Mouse (Mus musculus): Measurements from ENCODE around the gene Hist1h4f.
A peak's percentile ranks its signal among the peaks of the same experiment; 100 is the strongest.

The Hist1h4f gene

GRCm38 (mm10) chr13:23532262-23533075 lies 19.0 kb downstream of the Hist1h4f start:
- DNase-seq: no peak

GRCm38 (mm10) chr13:23530901-23531875 lies 20.3 kb downstream of the Hist1h4f start, which contains the start of gene Hist1h4h:
TSS of gene Hist1h4h (plus strand) at chr13:23531050.
- peak; percentile 95 to 97 for DNase-seq

DNA sequence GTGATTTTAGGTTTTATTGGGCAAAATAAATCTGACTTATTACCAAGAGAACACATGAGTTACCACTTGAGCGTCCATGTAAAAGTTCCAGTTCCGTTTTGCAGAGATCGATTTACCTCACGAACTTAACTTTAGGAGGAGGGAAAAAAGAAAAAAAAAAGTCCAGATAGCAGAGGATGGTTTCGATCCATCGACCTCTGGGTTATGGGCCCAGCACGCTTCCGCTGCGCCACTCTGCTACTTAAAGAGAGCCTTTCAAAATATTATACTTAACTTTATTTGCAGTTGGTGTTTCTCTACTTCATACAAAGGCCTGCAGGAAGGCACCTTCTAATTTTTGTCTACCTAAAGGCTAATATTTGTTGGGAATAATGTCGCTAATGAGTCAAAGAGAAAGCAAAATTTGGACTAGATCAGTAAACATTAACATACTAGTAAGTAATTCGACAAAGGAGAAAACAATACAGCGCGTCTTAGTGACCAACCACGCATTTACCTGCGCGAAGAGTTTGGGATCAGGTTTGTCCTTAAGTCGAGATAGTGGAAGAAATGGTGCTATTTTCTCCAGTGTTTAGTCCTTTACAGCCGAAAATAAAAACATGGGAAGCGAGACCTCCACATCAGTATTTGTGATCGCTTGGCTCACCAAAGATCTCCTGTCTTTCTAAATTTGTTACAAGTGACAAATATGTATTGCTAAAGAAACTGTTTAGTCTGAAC lies 21.1 kb downstream of the Hist1h4f start:
- peak; percentile 62 to 77 for DNase-seq

- DNase-seq: no peak
These were observed 21.8 kb downstream of the Hist1h4f start for GRCm38 (mm10) chr13:23529480-23530165.

GRCm38 (mm10) chr13:23529005-23529404 lies 22.4 kb downstream of the Hist1h4f start:
- DNase-seq: no peak

GRCm38 (mm10) chr13:23526312-23526711 lies 25.1 kb downstream of the Hist1h4f start:
- peak; percentile 92 to 93 for DNase-seq

- DNase-seq: peak; percentile 48 to 56
These were observed 25.5 kb downstream of the Hist1h4f start for GRCm38 (mm10) chr13:23525901-23526300.

DNA sequence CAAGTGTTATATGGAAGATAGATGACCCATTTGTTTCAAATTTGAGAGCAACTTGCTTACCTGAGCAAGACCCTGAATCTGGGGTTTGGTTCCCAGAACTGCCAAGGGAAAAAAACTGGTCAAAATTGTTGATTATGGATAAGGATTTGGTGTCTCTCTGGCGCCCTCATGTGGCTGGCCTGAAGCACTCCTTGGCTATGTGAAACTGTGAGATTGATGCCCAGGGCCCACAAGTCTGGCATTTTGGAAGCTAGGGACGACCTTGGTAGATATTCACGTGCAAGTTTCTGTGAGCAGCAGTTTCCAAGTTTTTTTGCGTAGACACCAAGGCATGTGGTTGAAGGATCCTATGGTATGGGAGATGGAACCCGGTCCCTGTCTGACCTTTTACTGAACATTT lies 26.8 kb downstream of the Hist1h4f start:
- peak; percentile 83 to 84 for DNase-seq

- no peak for DNase-seq
These were observed 27.5 kb downstream of the Hist1h4f start for GRCm38 (mm10) chr13:23523976-23524375.

DNA sequence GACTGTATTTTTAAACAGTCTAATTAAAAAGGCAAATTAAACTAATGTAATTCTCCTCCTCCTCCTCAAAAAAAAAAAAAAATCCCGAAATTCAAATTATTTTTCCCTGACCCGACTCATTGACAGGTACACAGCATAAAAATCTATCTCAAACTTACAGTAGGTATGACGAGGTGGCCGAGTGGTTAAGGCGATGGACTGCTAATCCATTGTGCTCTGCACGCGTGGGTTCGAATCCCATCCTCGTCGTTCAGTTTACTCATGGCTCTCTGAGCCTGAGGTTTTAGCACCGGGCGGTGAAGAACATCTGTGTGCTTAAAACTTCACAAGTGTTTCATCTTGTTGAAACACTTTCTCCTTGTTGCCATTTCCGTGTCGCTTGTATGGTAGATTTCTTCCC lies 29.7 kb downstream of the Hist1h4f start:
- peak; percentile 83 to 88 for DNase-seq

- peak; percentile 77 to 84 for DNase-seq
These were observed 32.0 kb downstream of the Hist1h4f start for GRCm38 (mm10) chr13:23519416-23519815.

DNA sequence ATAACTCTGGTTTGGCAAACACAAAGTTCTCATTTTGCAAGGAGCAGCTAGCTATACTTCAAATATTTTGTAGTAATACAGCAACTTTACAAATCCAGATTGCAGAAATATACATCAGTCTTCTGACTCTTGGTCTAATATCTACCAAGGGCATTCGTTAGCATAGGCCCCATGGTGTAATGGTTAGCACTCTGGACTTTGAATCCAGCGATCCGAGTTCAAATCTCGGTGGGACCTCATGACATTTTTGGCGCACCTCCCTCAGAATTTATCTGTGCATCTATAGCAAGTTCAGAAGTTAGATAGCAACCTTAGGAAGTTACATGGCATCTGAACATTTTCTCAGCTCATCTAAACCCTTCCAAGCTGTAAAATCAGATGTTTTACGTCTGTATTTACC lies 32.6 kb downstream of the Hist1h4f start:
- peak; percentile 76 to 82 for DNase-seq

GRCm38 (mm10) chr13:23518295-23518603 lies 33.2 kb downstream of the Hist1h4f start:
- no peak for DNase-seq

DNA sequence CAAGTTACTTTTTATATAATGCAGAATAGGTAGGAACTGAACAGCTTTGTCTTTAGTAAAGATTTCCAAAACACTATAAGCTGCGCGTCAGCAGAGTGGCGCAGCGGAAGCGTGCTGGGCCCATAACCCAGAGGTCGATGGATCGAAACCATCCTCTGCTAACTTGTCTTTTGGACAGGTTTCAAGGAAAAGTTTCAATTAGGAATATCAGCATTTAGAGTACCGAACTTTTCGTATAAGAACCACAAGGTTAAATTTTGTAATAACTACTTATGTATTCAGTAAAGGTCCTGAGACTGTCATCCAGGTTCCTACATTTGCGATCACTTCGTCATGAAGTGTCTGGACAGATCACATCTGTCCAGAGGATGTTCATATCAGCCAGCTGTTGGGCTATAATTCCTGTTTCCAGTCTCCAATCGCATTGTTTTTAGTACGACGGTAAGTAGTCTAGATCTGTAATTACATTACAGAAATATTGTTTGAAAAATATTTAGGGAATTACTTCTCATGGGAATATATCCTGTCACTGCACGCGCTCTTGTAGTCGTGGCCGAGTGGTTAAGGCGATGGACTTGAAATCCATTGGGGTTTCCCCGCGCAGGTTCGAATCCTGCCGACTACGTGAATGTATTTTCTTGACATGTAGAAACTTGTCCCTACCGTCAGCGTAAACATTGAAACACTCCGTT lies 33.7 kb downstream of the Hist1h4f start:
- DNase-seq: peak; percentile 92 to 94

DNA sequence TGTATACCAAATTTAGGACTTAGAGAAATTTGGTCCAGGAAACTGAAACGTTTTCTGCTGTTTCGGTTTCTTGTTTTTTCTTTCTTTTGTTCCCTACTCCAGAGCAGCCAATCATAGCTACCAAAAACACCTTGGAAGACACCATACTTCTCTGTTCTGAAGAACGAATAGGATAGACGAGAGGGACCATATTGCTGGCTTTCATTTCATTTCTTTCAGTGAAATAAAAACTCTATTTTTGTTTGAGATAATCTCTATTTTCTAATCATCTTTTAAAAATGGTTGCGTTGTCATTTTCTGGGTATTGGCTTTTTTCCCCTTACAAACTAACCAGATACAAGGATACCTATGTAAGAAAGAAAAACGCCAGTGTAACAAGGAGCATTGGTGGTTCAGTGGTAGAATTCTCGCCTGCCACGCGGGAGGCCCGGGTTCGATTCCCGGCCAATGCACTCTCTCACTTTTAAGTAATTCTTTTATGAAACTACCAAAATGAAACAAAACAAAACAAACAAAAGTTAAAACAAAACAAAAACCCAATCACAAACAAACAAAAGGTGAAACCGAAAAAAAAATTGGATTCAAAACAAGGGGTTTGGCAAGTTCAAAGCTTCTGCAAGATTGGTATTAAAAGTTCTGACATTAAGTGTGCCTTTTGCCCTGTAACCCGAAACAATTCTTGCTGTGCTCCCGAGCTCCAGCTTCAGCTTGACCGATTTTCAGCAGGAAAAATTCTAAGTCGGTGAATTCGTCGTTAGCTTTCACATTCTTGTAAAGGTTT lies 34.4 kb downstream of the Hist1h4f start:
- DNase-seq: peak; percentile 82 to 87

DNA sequence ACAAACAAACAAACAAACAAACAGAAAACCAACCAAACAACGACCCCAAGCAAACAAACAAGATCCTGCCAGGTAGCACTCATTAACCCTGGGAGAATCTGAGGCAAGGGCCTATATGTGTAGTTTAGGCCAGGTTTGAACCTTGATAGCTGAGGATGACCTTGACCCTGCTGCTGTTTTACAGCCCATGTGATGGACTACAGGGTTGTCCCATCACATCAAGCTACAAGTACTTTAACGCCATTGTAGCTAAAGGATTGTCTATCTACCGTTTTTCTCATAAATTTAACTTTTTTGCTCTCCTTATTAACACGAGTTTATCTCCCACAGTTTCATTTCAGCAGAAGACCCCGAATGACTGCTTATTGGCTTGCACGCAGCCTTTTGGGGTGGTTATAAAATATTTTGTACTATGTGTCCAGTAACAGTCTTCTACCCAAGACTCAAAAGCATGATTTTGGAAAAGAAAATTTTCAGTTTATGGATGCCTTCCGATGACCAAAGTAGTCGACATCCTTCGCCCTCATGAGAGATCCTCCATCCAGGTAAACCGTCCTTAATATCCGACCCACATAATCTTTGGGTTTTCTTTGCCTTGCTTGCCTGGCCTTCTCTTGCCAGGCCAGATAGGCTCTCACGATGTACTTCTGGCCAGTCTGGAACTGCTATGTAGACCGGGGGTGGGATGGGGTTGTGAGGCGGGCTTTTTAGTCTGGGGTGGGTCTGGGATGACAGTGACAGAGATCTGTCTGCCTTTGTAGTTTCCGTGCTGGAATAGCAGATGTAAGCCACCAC lies 35.4 kb downstream of the Hist1h4f start:
- no peak for DNase-seq

- no peak for DNase-seq
These were observed 36.2 kb downstream of the Hist1h4f start for GRCm38 (mm10) chr13:23515281-23515680.

- no peak for DNase-seq
These were observed 37.9 kb downstream of the Hist1h4f start for GRCm38 (mm10) chr13:23513517-23513916.

DNA sequence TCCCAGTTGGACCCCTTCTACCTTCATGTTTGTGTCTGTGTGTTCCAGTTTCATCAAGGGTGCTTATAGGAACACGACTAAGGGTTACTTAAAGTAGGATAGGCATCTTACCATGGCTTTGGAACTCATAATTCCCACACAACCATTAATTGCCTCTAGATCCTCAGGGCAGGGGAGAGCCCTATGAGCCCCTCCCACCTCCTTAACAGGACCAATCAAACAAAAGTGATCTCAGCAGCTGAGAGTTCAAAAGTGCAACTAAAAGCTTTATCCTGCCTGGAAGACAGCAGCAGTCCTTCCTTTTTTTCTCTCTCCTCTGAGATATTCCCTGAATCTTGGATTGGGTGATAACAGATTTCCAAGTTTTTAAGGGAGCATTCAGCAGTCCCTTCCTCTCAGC lies 41.3 kb downstream of the Hist1h4f start:
- no peak for DNase-seq

Measured in kidney, postnatal 4 days (tissue).